Mouse (Mus musculus) fat pad, adult 2 months (tissue): Measurements from ENCODE around the gene C2cd4a.

Experiments
- DNase-seq: peaks from one replicate; pipeline ENCODE4 v3.0.0-alpha.2; 2011; ENCODE audit warnings: low read depth, low spot score; ENCODE audit errors: extremely low read depth

Gene C2cd4a

DNA sequence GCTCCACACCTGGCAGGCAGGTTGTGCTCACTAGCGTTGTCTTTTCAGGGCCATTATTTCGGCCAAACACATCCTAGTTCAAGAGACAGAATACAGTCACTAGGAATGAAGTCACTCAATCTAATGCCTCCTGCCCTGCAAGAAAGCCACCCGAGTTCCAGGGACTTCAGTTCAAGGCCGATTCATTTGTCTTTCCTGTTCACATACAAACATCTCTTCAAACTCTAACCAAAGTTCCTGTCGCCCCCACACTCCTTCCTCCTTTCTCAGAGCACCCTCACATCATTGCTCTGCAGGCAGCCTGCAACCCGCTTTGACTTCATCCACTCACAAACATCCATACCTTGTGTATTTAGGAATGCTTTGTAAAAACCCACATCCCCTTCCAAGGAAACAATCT lies 38.6 kb downstream of the C2cd4a start:
- DNase-seq: no peak

DNA sequence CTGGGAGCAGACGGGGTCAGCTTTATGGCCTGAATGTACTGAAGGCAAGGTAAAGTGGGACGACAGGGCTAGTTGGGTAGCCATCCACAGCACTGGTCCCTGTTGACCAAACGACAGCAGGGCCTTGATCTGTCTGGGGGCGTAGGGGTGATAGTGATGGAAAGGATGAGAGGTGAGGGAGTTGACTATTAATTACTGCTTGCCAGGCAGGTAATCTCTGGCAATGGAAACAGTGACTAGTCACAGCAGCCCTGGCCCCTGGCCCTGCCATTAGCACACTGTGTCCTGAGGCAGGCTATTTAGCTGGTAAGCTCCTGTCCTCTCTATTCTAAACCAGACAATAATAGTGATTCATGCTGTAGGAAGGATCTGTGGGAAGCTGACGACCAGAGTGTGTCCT lies 39.7 kb downstream of the C2cd4a start:
- no peak for DNase-seq

DNA sequence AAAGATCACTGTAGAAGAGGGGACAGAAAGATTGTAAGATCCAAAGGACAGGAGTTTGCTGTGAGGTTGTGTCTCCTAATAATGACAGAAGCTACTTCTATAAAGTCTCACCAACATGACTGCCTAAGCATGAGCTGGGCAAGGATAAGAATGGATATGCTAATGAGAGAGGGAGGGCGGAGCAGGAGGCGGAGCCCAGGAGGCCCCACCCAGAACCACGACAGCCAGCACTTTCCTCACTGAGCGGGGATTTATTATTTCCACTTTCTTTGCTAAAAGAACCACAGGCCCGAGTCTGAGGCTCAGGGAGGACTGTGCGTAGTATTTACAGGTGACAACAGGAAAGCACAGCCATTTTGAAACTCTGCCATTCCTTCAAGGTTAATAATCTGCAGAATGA lies 44.5 kb downstream of the C2cd4a start:
- DNase-seq: no peak

DNA sequence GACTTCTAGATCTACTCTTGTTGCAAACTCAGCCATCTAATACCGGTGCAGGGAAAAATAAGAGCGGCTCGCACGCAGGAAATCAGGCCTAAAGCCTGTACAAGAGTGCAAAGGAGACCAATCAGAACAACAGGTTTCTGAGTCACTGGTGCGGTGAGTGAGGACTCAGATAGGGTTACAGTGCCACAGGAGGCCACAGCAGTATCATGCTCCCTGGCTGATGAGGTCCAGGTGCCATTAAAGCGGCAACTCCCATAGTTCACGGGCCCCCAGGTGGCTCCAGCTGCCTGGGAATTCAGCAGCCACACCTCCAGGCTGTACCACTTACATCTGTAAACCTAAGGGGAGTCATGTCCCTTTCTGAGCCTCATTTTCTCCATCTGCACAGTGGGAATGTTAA lies 45.8 kb downstream of the C2cd4a start:
- DNase-seq: no peak

DNA sequence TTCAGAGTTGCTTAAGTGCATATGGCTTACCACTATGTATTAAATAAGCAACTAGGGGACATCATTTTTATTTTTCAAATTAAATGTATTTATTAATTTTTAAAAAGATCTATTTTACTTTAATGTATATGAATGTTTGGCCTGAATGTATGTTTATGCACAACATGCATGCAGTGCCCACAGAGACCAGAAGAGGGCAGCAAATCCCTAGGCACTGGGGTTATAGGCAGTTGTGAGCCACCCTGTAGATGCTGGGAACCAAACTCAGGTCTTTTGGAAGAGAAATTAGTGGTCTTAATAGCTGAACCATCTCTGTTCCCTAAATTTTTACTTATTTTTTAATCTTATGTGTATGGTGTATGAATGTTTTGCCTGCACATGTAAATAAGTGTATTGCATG lies 48.2 kb downstream of the C2cd4a start:
- no peak for DNase-seq

DNA sequence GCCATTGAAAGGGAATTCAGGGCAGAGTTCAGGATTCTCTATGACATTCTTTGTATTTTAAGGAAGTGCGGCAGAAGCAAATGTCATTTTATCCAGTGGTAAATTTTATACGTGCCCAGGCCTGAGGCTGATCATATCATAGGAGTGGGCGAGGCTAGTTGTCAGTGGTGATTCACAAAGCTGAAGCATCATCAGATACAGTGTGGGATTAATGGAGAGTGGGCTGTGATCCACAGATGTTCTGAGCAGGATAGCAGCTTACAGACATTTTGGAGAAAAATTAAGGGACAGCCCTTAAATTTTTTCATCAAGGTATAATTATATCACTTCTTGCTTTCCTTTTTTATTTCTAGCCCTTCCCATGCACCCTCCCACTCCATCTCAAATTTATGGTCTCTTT lies 48.7 kb downstream of the C2cd4a start:
- DNase-seq: no peak

DNA sequence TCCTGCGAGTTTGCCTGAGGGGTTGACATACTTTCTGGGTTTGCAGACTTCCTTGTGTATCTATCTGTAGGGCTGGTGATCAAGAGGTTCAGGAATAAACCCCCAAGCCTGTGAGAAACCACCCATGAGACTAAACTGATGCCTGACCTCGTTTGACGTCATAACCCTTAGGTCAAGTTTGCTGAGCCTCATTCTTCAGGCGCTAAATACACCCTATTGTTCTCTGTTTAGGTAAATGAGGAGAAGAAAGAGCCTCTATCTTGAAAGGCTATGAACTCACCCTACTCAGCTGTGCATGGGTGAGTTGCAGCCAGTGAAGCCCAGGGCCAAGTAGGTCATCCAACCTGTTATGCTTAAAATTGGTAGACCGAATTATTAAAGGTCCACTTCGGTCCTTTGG lies 49.3 kb downstream of the C2cd4a start:
- DNase-seq: no peak
